In genomic region chr1:151963248-151963647, GRCm38 (mm10) we compare ENCODE assay signal across 22 mouse cellular contexts.
"Had no signal": no experiment of that assay in that cellular context is flagged by ENCODE, and none has a peak within 500 bp of the region (broad histone marks: within the 10 kb centered on the region; RNA-seq: fewer than 3 reads in every experiment).

No protein-coding gene starts in this region.

- ATAC-seq: liver, embryonic 12.5 days; midbrain, embryonic 15.5 days had no signal

- H3K9ac ChIP-seq: limb, embryonic 13.5 days; liver, embryonic 12.5 days; liver, embryonic 15.5 days; lung, embryonic 15.5 days; midbrain, embryonic 12.5 days; midbrain, embryonic 15.5 days; neural tube, embryonic 13.5 days; stomach, embryonic 15.5 days had no signal

- DNase-seq: kidney, adult 18-20 months; kidney, adult 9 months; kidney, postnatal 25 days; layer of hippocampus, postnatal 36 days; liver; lung, adult 18-20 months; lung, postnatal 10 days; lung, postnatal 36 days; thymus, adult 18-20 months; thymus, postnatal 36 days had no signal

- H3K27me3 ChIP-seq: limb, embryonic 13.5 days; liver, embryonic 12.5 days; liver, embryonic 15.5 days; lung, embryonic 15.5 days; midbrain, embryonic 12.5 days; midbrain, embryonic 15.5 days; neural tube, embryonic 13.5 days; stomach, embryonic 15.5 days had no signal

- H3K4me1 ChIP-seq: liver, embryonic 12.5 days; liver, embryonic 15.5 days; midbrain, embryonic 15.5 days; stomach, embryonic 15.5 days had no signal

- H3K9me3 ChIP-seq: liver, embryonic 12.5 days; liver, embryonic 15.5 days; lung, embryonic 15.5 days; midbrain, embryonic 12.5 days; midbrain, embryonic 15.5 days; neural tube, embryonic 13.5 days; stomach, embryonic 15.5 days had no signal

- H3K4me3 ChIP-seq: layer of hippocampus, adult 2 months; left cerebral cortex, adult 2 months; limb, embryonic 13.5 days; liver, embryonic 12.5 days; liver, embryonic 15.5 days; lung, embryonic 15.5 days; midbrain, embryonic 12.5 days; midbrain, embryonic 15.5 days; myocyte; neural tube, embryonic 13.5 days; stomach, embryonic 15.5 days had no signal

- H3K27ac ChIP-seq: kidney, postnatal 0 days; layer of hippocampus, adult 2 months; left cerebral cortex, adult 2 months; limb, embryonic 13.5 days; liver, embryonic 12.5 days; liver, embryonic 15.5 days; lung, embryonic 15.5 days; midbrain, embryonic 12.5 days; midbrain, embryonic 15.5 days; neural tube, embryonic 13.5 days; stomach, embryonic 15.5 days had no signal

- H3K4me2 ChIP-seq: limb, embryonic 13.5 days; liver, embryonic 12.5 days; liver, embryonic 15.5 days; lung, embryonic 15.5 days; midbrain, embryonic 12.5 days; midbrain, embryonic 15.5 days; neural tube, embryonic 13.5 days; stomach, embryonic 15.5 days had no signal

- H3K36me3 ChIP-seq: liver, embryonic 12.5 days; liver, embryonic 15.5 days; lung, embryonic 15.5 days; midbrain, embryonic 12.5 days; midbrain, embryonic 15.5 days; stomach, embryonic 15.5 days had no signal
